Mouse (Mus musculus): Measurements from ENCODE around the gene Pde4b. TPM values are rescaled to one million over a fixed set of nuclear protein-coding genes. Genes with fewer than 3 reads are reported as not detected.

Pde4b gene
- total RNA-seq, 1 experiment from 2014 or later = 214 TPM

- ATAC-seq (replicated peaks in 1 of 2; ENCODE audit: insufficient read depth in 1 of 2, low FRiP score in 2 of 2, low TSS enrichment in 1 of 2, low read depth in 1 of 2, poor library complexity in 2 of 2, severe bottlenecking in 2 of 2) = no peak
These were observed 495.6 kb downstream of the Pde4b start for GRCm38 (mm10) chr4:102582963-102583362.

- ATAC-seq (replicated peaks in 1 of 2; ENCODE audit: insufficient read depth in 1 of 2, low FRiP score in 2 of 2, low TSS enrichment in 1 of 2, low read depth in 1 of 2, poor library complexity in 2 of 2, severe bottlenecking in 2 of 2) = no peak
These were observed 496.1 kb downstream of the Pde4b start for GRCm38 (mm10) chr4:102583469-102583868.

GRCm38 (mm10) chr4:102584601-102585265 lies 497.4 kb downstream of the Pde4b start:
- ATAC-seq (replicated peaks in 1 of 2; ENCODE audit: insufficient read depth in 1 of 2, low FRiP score in 2 of 2, low TSS enrichment in 1 of 2, low read depth in 1 of 2, poor library complexity in 2 of 2, severe bottlenecking in 2 of 2) = no peak

GRCm38 (mm10) chr4:102585541-102585940 lies 498.2 kb downstream of the Pde4b start:
- ATAC-seq (replicated peaks in 1 of 2; ENCODE audit: insufficient read depth in 1 of 2, low FRiP score in 2 of 2, low TSS enrichment in 1 of 2, low read depth in 1 of 2, poor library complexity in 2 of 2, severe bottlenecking in 2 of 2) = no peak

GRCm38 (mm10) chr4:102586787-102587186 lies 499.4 kb downstream of the Pde4b start:
- ATAC-seq (replicated peaks in 1 of 2; ENCODE audit: insufficient read depth in 1 of 2, low FRiP score in 2 of 2, low TSS enrichment in 1 of 2, low read depth in 1 of 2, poor library complexity in 2 of 2, severe bottlenecking in 2 of 2) = no peak

- peak; percentile 52 to 65; a peak in 3 of 4 replicates for ATAC-seq (replicated peaks in 1 of 2; ENCODE audit: insufficient read depth in 1 of 2, low FRiP score in 2 of 2, low TSS enrichment in 1 of 2, low read depth in 1 of 2, poor library complexity in 2 of 2, severe bottlenecking in 2 of 2)
These were observed 501.5 kb downstream of the Pde4b start for GRCm38 (mm10) chr4:102588668-102589455.

GRCm38 (mm10) chr4:102589537-102590031 lies 502.2 kb downstream of the Pde4b start:
- no peak for ATAC-seq (replicated peaks in 1 of 2; ENCODE audit: insufficient read depth in 1 of 2, low FRiP score in 2 of 2, low TSS enrichment in 1 of 2, low read depth in 1 of 2, poor library complexity in 2 of 2, severe bottlenecking in 2 of 2)

- no peak for ATAC-seq (replicated peaks in 1 of 2; ENCODE audit: insufficient read depth in 1 of 2, low FRiP score in 2 of 2, low TSS enrichment in 1 of 2, low read depth in 1 of 2, poor library complexity in 2 of 2, severe bottlenecking in 2 of 2)
These were observed 504.5 kb downstream of the Pde4b start for GRCm38 (mm10) chr4:102591798-102592197.

- no peak for ATAC-seq (replicated peaks in 1 of 2; ENCODE audit: insufficient read depth in 1 of 2, low FRiP score in 2 of 2, low TSS enrichment in 1 of 2, low read depth in 1 of 2, poor library complexity in 2 of 2, severe bottlenecking in 2 of 2)
These were observed 505.2 kb downstream of the Pde4b start for GRCm38 (mm10) chr4:102592541-102592940.

GRCm38 (mm10) chr4:102593631-102594030 lies 506.3 kb downstream of the Pde4b start:
- ATAC-seq (replicated peaks in 1 of 2; ENCODE audit: insufficient read depth in 1 of 2, low FRiP score in 2 of 2, low TSS enrichment in 1 of 2, low read depth in 1 of 2, poor library complexity in 2 of 2, severe bottlenecking in 2 of 2) = no peak

- no peak for ATAC-seq (replicated peaks in 1 of 2; ENCODE audit: insufficient read depth in 1 of 2, low FRiP score in 2 of 2, low TSS enrichment in 1 of 2, low read depth in 1 of 2, poor library complexity in 2 of 2, severe bottlenecking in 2 of 2)
These were observed 507.2 kb downstream of the Pde4b start for GRCm38 (mm10) chr4:102594506-102594905.

- no peak for ATAC-seq (replicated peaks in 1 of 2; ENCODE audit: insufficient read depth in 1 of 2, low FRiP score in 2 of 2, low TSS enrichment in 1 of 2, low read depth in 1 of 2, poor library complexity in 2 of 2, severe bottlenecking in 2 of 2)
These were observed 516.6 kb downstream of the Pde4b start for GRCm38 (mm10) chr4:102603968-102604367.

GRCm38 (mm10) chr4:102605231-102605630 lies 517.9 kb downstream of the Pde4b start:
- no peak for ATAC-seq (replicated peaks in 1 of 2; ENCODE audit: insufficient read depth in 1 of 2, low FRiP score in 2 of 2, low TSS enrichment in 1 of 2, low read depth in 1 of 2, poor library complexity in 2 of 2, severe bottlenecking in 2 of 2)

- ATAC-seq (replicated peaks in 1 of 2; ENCODE audit: insufficient read depth in 1 of 2, low FRiP score in 2 of 2, low TSS enrichment in 1 of 2, low read depth in 1 of 2, poor library complexity in 2 of 2, severe bottlenecking in 2 of 2) = no peak
These were observed 518.5 kb downstream of the Pde4b start for GRCm38 (mm10) chr4:102605722-102606341.

- no peak for ATAC-seq (replicated peaks in 1 of 2; ENCODE audit: insufficient read depth in 1 of 2, low FRiP score in 2 of 2, low TSS enrichment in 1 of 2, low read depth in 1 of 2, poor library complexity in 2 of 2, severe bottlenecking in 2 of 2)
These were observed 519.5 kb downstream of the Pde4b start for GRCm38 (mm10) chr4:102606825-102607224.

- ATAC-seq (replicated peaks in 1 of 2; ENCODE audit: insufficient read depth in 1 of 2, low FRiP score in 2 of 2, low TSS enrichment in 1 of 2, low read depth in 1 of 2, poor library complexity in 2 of 2, severe bottlenecking in 2 of 2) = peak; percentile 40 to 69; a peak in 3 of 4 replicates
These were observed 520.5 kb downstream of the Pde4b start for GRCm38 (mm10) chr4:102607744-102608416.

GRCm38 (mm10) chr4:102612596-102612995 lies 525.3 kb downstream of the Pde4b start:
- ATAC-seq (replicated peaks in 1 of 2; ENCODE audit: insufficient read depth in 1 of 2, low FRiP score in 2 of 2, low TSS enrichment in 1 of 2, low read depth in 1 of 2, poor library complexity in 2 of 2, severe bottlenecking in 2 of 2) = no peak

- ATAC-seq (replicated peaks in 1 of 2; ENCODE audit: insufficient read depth in 1 of 2, low FRiP score in 2 of 2, low TSS enrichment in 1 of 2, low read depth in 1 of 2, poor library complexity in 2 of 2, severe bottlenecking in 2 of 2) = no peak
These were observed 530.4 kb downstream of the Pde4b start for GRCm38 (mm10) chr4:102617774-102618173.

Data from hematopoietic stem cell, adult 5-6 weeks (primary cell).